Mouse (Mus musculus) stomach, postnatal 0 days (tissue): ENCODE measurements around the gene Wdr24. TPM values are rescaled to one million over a fixed set of nuclear protein-coding genes. Genes with fewer than 3 reads are reported as not detected.

Experiments used
- ATAC-seq: fragments of 200-750 bp; cut with Nextera tagmentation; 2 replicates; pipeline ENCODE4 v1.8.0; 2017; ENCODE audit not compliant: low FRiP score, low TSS enrichment
- DNase-seq: peaks from one replicate; pipeline ENCODE4 v3.0.0-alpha.2; 2016; ENCODE audit warnings: low spot score
- H3K27ac ChIP-seq: fragments of 300-500 bp; sonication (generic); replicated peaks from 2 replicates; pipeline ENCODE4 v1.5.1; 2014; ENCODE audit warnings: mild to moderate bottlenecking, control low read depth
- H3K27me3 ChIP-seq: fragments of 300-500 bp; sonication (generic); 2 replicates; pipeline ENCODE4 v1.6.1; 2014; ENCODE audit warnings: low read length; ENCODE audit not compliant: control insufficient read depth, insufficient read depth
- H3K36me3 ChIP-seq: fragments of 300-500 bp; sonication (generic); 2 replicates; pipeline ENCODE4 v1.6.1; 2014; ENCODE audit warnings: low read length, mixed read lengths; ENCODE audit not compliant: control insufficient read depth, insufficient read depth
- H3K4me1 ChIP-seq: fragments of 300-500 bp; sonication (generic); replicated peaks from 2 replicates; pipeline ENCODE4 v1.6.1; 2014; ENCODE audit warnings: antibody characterized with exemption; ENCODE audit not compliant: control insufficient read depth, insufficient read depth
- H3K4me2 ChIP-seq: fragments of 300-500 bp; sonication (generic); replicated peaks from 2 replicates; pipeline ENCODE4 v1.6.1; 2014; ENCODE audit warnings: low read depth, mild to moderate bottlenecking, control low read depth, moderate library complexity
- H3K4me3 ChIP-seq: fragments of 300-500 bp; sonication (generic); 2 replicates; pipeline ENCODE4 v1.5.1; 2014; ENCODE audit warnings: low read depth, low read length, control low read depth
- H3K9ac ChIP-seq: fragments of 300-500 bp; sonication (generic); 2 replicates; pipeline ENCODE4 v1.6.1; 2014; ENCODE audit warnings: mild to moderate bottlenecking, low read length, control low read depth, mixed read lengths
- H3K9me3 ChIP-seq: fragments of 300-500 bp; sonication (generic); 2 replicates; pipeline ENCODE4 v1.6.1; 2016; ENCODE audit warnings: low read length; ENCODE audit not compliant: control insufficient read depth
- CTCF ChIP-seq: IDR thresholded peaks from 2 replicates; pipeline ENCODE4 v1.5.1; 2016; ENCODE audit warnings: antibody characterized with exemption, low read depth, mild to moderate bottlenecking, moderate library complexity
- EP300 ChIP-seq: optimal IDR thresholded peaks from 2 replicates; pipeline ENCODE3; 2016; ENCODE audit warnings: antibody characterized with exemption
- WGBS: fragments of 180-500 bp; shearing (Covaris S2); extraction: QIAGEN DNeasy Blood & Tissue Kit; methylation state at CpG from one replicate; pipeline ENCODE4 v1.1.7; 2014; 5-methylcytosine and 5-hydroxymethylcytosine counted together
- polyA plus RNA-seq: library from polyadenylated mRNA; unstranded; fragments of >200 nt; fragmentation: Nextera tagmentation; extraction: Ambion mirVana; gene quantifications from 2 replicates; pipeline ENCODE4 v1.2.1, GENCODE M21; 2015

Wdr24 gene
- polyA plus RNA-seq, 1 experiment from 2014 or later, result 10.8 TPM

DNA sequence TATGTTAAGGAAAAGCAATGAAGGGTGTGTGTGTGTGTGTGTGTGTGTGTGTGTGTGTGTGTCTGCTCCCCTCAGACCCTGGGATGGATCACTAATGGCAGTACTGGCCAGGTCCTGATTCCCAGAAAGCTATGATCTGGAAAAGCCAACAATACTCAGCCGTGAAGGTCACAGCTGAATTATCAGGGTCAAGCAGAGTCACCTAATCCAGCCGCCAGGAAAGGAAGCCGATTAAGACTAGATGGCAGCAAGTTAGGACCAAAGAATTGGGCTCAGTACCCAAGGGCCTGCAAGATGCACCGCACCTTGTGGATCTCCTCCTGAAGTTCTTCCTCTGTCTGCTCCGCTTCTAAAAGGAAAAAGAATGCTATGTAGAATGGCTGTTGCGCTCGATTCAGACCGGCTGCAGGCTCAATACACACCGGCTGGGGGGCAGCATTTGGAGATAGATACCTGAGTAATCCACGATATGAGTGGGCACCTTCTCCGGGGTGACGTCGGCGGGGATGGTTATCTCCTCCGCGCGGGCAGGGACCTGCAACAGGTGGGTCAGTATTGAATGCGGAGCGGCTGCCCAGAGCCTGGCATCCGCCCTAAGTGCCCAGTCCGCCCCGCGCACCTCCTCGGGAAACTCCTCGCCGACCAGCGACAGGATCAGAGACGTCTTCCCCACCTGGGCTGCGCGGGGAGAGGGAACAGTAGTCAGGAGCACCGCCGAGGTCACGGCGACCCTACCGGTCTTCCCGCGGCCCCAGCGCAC lies 20.4 kb downstream of the Wdr24 start:
- Histone ChIP-seq H3K4me1 (no peaks in the 10 kb centered on the region; the same call in 1 of the 2 replicates), H3K4me2 (peak overlapping the region; percentile 92), H3K27me3 (no peaks in the 10 kb centered on the region), H3K36me3 (peaks cover 29% of the 10 kb centered on the region), H3K9ac (peak overlapping the region; percentile 86), H3K27ac (peak overlapping the region; percentile 87), H3K4me3 (peak overlapping the region; percentile 83), H3K9me3 (no peaks in the 10 kb centered on the region)
- 2% methylated on average over 32 of the region's 38 CpGs for WGBS
- TF ChIP-seq CTCF (no peak), EP300 (no peak)
- ATAC-seq (peak; percentile 24), DNase-seq (no peak)

DNA sequence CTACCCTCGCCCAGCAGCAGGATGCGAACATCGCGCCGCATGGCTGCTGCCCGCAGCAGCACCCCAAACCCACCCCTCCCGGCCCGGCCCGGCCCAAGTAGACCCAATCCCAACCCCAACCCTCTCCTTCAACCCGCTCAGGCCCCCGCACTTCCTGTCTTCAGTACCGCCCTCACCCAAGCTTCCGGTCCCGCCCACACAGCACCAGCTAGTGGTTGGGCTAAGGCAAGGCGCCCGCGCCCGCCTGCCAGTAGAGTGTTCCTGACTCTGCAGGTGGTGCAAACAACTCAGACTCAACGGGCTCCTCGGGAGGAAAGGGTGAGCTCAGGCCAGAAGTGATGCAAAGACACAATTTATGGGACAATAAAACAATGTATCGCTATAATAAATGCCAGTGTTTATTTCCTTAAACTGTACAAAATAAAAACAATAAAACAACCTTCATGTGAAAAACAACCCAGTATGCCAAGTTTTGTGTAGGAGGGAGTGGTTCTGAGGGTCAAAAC lies 21.0 kb downstream of the Wdr24 start, which contains the start of gene Rhot2:
Gene Rhot2 (minus strand): TSS at position 456 of the 506 bp plus-strand sequence.
- Histone ChIP-seq H3K4me2 (peak within 1 kb of the TSS; percentile 92), H3K9me3 (no peaks in the 10 kb centered on the region), H3K4me1 (no peaks in the 10 kb centered on the region; the same call in 1 of the 2 replicates), H3K9ac (peak within 1 kb of the TSS; percentile 86), H3K4me3 (peak within 1 kb of the TSS; percentile 83), H3K27ac (peak within 1 kb of the TSS; percentile 87), H3K27me3 (no peaks in the 10 kb centered on the region), H3K36me3 (peaks cover 24% of the 10 kb centered on the region)
- ATAC-seq (peak; percentile 94), DNase-seq (peak; percentile 98)
- under 1% methylated on average over 20 of the region's 21 CpGs for WGBS
- TF ChIP-seq CTCF, result peak; percentile 83
- TF ChIP-seq EP300, result no peak

GRCm38 (mm10) chr17:25860229-25860628 lies 36.8 kb downstream of the Wdr24 start:
- peaks cover 7% of the 10 kb centered on the region for H3K4me1 ChIP-seq
- H3K9me3 ChIP-seq, result no peaks in the 10 kb centered on the region
- H3K36me3 ChIP-seq, result no peaks in the 10 kb centered on the region
- ATAC-seq (no peak), DNase-seq (no peak)
- 94% methylated on average over 6 of the region's 6 CpGs for WGBS
- H3K9ac ChIP-seq, result no peak overlapping the region
- TF ChIP-seq CTCF (no peak), EP300 (no peak)
- H3K4me2 ChIP-seq, result peak overlapping the region; percentile 91
- no peak overlapping the region for H3K27ac ChIP-seq
- no peaks in the 10 kb centered on the region for H3K27me3 ChIP-seq
- no peak overlapping the region for H3K4me3 ChIP-seq

GRCm38 (mm10) chr17:25860832-25861703 lies 37.6 kb downstream of the Wdr24 start, which contains the start of gene Wdr90:
Gene Wdr90 (minus strand): TSS chr17:25861501.
- Histone ChIP-seq H3K36me3 (no peaks in the 10 kb centered on the region), H3K9ac (peak within 1 kb of the TSS; percentile 79), H3K4me1 (peaks cover 7% of the 10 kb centered on the region), H3K27ac (peak within 1 kb of the TSS; percentile 77), H3K4me2 (peak within 1 kb of the TSS; percentile 91), H3K9me3 (no peaks in the 10 kb centered on the region), H3K4me3 (peak within 1 kb of the TSS; percentile 67), H3K27me3 (no peaks in the 10 kb centered on the region)
- no peak for TF ChIP-seq EP300
- peak; percentile 58 for TF ChIP-seq CTCF
- peak; percentile 85 for ATAC-seq
- 2% methylated on average over 61 of the region's 65 CpGs for WGBS
- DNase-seq, result peak; percentile 91

DNA sequence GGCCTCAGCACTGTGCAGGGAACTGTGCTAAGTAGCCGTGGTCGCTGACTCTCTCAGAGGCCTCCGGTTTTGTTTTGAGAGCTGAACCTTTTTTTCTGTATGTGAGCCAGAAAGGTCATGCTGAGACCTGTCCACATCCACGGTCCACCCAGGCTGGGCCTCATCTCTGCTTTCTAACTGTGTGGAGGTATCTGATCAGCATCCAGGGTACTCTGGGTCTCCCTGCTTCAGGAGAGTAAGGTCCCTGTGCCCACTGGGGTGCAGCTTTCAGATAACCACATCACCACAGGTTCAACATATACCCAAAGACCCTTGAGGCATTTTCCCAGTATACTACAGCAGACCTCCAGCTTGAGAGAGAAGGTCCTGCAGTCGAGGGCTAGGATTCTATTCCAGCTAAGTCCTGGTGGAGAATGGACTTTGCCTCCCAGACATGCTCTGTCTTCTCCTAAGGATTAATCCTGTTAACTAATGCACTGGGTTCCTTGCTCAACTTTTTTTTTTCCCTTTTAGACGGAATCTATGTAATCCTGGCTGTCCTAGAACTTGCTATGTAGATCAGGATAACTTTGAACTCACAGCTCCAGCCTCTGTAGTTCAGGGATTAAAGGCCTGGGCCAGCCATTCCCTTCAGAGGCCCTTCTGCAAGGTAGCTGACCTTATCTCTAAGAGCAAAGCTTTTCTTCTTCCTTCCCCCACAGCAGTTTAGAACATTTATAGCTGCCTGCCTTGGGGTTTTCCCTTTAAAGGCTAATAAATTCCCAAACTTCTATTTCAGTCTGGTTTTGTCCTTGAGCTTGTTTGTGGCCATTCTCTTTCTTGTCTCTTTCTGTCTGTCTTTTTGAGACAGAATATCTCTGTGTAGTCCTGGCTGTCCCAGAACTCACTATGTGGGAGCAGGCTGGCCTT lies 38.5 kb downstream of the Wdr24 start:
- WGBS, result 14% methylated on average over 6 of the region's 6 CpGs
- H3K27me3 ChIP-seq, result no peaks in the 10 kb centered on the region
- H3K9me3 ChIP-seq, result no peaks in the 10 kb centered on the region
- peak overlapping the region; percentile 67 for H3K4me3 ChIP-seq
- no peak for TF ChIP-seq EP300
- no peak for TF ChIP-seq CTCF
- peak overlapping the region; percentile 91 for H3K4me2 ChIP-seq
- DNase-seq (no peak), ATAC-seq (no peak)
- H3K36me3 ChIP-seq, result no peaks in the 10 kb centered on the region
- peaks cover 7% of the 10 kb centered on the region for H3K4me1 ChIP-seq
- peak overlapping the region; percentile 79 for H3K9ac ChIP-seq
- peak overlapping the region; percentile 77 for H3K27ac ChIP-seq
